Mouse (Mus musculus): ENCODE measurements around the gene Orai3.

Gene Orai3

GRCm38 (mm10) chr7:127753158-127753557 lies 16.5 kb upstream of the Orai3 start:
- peaks cover 100% of the 10 kb centered on the region for H3K4me1 ChIP-seq (replicated peaks; ENCODE audit: low read depth, low read length)
- H3K36me3 ChIP-seq (ENCODE audit: insufficient read depth, low read length): peaks cover 100% of the 10 kb centered on the region
- TF ChIP-seq CTCF (conservative IDR thresholded peaks at IDR 0.05; ENCODE audit: low read length): no peak
- no peak for TF ChIP-seq POU5F1 (IDR thresholded peaks at IDR 0.05; ENCODE audit: borderline replicate concordance, low read length)
- no peak for TF ChIP-seq NANOG (IDR thresholded peaks at IDR 0.05; ENCODE audit: borderline replicate concordance, low read length)
- no peaks in the 10 kb centered on the region for H3K9me3 ChIP-seq (ENCODE audit: low read length)
- no peaks in the 10 kb centered on the region for H3K27me3 ChIP-seq (ENCODE audit: insufficient read depth, low read length)
- peak overlapping the region; percentile 62 for H3K4me3 ChIP-seq (replicated peaks; ENCODE audit: low read length)

DNA sequence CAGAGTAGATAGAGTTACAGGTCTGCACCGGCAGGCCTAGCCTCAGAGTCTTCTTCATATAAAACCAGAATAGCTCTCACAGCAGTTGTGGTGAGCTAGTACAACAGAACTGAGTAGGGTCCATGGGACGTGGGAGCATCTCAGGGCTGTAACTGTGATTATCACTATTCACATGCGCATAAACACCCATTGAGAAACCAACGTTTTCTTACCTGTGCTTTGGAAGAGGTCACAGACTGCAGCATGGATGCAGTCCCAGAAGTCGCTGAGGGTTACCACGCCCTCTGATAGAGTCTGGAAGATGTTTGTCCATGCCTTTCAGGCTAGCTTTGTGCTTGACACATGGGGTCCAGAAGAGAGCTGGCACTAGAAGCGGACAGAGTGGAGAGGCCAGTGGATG lies 15.9 kb upstream of the Orai3 start:
- Histone ChIP-seq H3K4me1 (replicated peaks; ENCODE audit: low read depth, low read length) (peaks cover 100% of the 10 kb centered on the region), H3K4me3 (replicated peaks; ENCODE audit: low read length) (peak overlapping the region; percentile 62; the same call in 1 of the 2 replicates), H3K36me3 (ENCODE audit: insufficient read depth, low read length) (peaks cover 100% of the 10 kb centered on the region), H3K9me3 (ENCODE audit: low read length) (no peaks in the 10 kb centered on the region), H3K27me3 (ENCODE audit: insufficient read depth, low read length) (no peaks in the 10 kb centered on the region)
- TF ChIP-seq CTCF (conservative IDR thresholded peaks at IDR 0.05; ENCODE audit: low read length) (no peak), POU5F1 (IDR thresholded peaks at IDR 0.05; ENCODE audit: borderline replicate concordance, low read length) (peak; percentile 66; the same call in 1 of the 2 replicates), NANOG (IDR thresholded peaks at IDR 0.05; ENCODE audit: borderline replicate concordance, low read length) (peak; percentile 43; the same call in 1 of the 2 replicates)

- Histone ChIP-seq H3K4me3 (replicated peaks; ENCODE audit: low read length) (no peak overlapping the region), H3K4me1 (replicated peaks; ENCODE audit: low read depth, low read length) (peaks cover 65% of the 10 kb centered on the region), H3K27me3 (ENCODE audit: insufficient read depth, low read length) (no peaks in the 10 kb centered on the region), H3K36me3 (ENCODE audit: insufficient read depth, low read length) (peaks cover 98% of the 10 kb centered on the region), H3K9me3 (ENCODE audit: low read length) (no peaks in the 10 kb centered on the region)
- TF ChIP-seq NANOG (IDR thresholded peaks at IDR 0.05; ENCODE audit: borderline replicate concordance, low read length) (no peak), CTCF (conservative IDR thresholded peaks at IDR 0.05; ENCODE audit: low read length) (no peak), POU5F1 (IDR thresholded peaks at IDR 0.05; ENCODE audit: borderline replicate concordance, low read length) (no peak)
Observed at GRCm38 (mm10) chr7:127759716-127760115, 9.9 kb upstream of the Orai3 start.

DNA sequence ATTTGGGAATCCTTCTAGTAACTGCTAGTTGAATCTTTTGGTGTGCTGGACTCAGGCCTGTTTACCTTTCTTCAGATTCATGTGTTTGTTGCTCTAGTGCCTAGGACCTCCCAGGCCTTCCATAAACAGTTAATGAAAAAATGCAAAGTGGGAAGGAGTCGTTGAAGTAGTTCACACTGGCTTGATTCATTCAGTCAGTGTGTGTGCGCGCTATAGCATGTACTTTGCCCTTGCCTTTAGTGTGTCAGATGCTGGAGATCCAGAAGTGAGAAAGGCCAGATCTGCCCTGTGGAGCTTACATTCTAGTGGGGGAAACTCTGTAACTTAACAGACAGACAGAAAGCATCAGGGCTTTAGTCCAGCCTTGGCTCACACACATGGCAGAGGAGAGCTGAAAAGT lies 9.1 kb upstream of the Orai3 start:
- no peaks in the 10 kb centered on the region for H3K9me3 ChIP-seq (ENCODE audit: low read length)
- H3K4me3 ChIP-seq (replicated peaks; ENCODE audit: low read length): no peak overlapping the region
- peaks cover 62% of the 10 kb centered on the region for H3K4me1 ChIP-seq (replicated peaks; ENCODE audit: low read depth, low read length)
- H3K27me3 ChIP-seq (ENCODE audit: insufficient read depth, low read length): no peaks in the 10 kb centered on the region
- peaks cover 98% of the 10 kb centered on the region for H3K36me3 ChIP-seq (ENCODE audit: insufficient read depth, low read length)
- TF ChIP-seq NANOG (IDR thresholded peaks at IDR 0.05; ENCODE audit: borderline replicate concordance, low read length): no peak
- TF ChIP-seq POU5F1 (IDR thresholded peaks at IDR 0.05; ENCODE audit: borderline replicate concordance, low read length): no peak
- TF ChIP-seq CTCF (conservative IDR thresholded peaks at IDR 0.05; ENCODE audit: low read length): no peak

- H3K9me3 ChIP-seq (ENCODE audit: low read length): no peaks in the 10 kb centered on the region
- no peaks in the 10 kb centered on the region for H3K27me3 ChIP-seq (ENCODE audit: insufficient read depth, low read length)
- peaks cover 98% of the 10 kb centered on the region for H3K36me3 ChIP-seq (ENCODE audit: insufficient read depth, low read length)
- H3K4me3 ChIP-seq (replicated peaks; ENCODE audit: low read length): no peak overlapping the region
- TF ChIP-seq CTCF (conservative IDR thresholded peaks at IDR 0.05; ENCODE audit: low read length) (peak; percentile 97), POU5F1 (IDR thresholded peaks at IDR 0.05; ENCODE audit: borderline replicate concordance, low read length) (no peak), NANOG (IDR thresholded peaks at IDR 0.05; ENCODE audit: borderline replicate concordance, low read length) (no peak)
- H3K4me1 ChIP-seq (replicated peaks; ENCODE audit: low read depth, low read length): peaks cover 62% of the 10 kb centered on the region
Observed at GRCm38 (mm10) chr7:127761026-127761425, 8.6 kb upstream of the Orai3 start.

- H3K4me1 ChIP-seq (replicated peaks; ENCODE audit: low read depth, low read length): peaks cover 61% of the 10 kb centered on the region
- no peak for TF ChIP-seq NANOG (IDR thresholded peaks at IDR 0.05; ENCODE audit: borderline replicate concordance, low read length)
- peaks cover 94% of the 10 kb centered on the region for H3K36me3 ChIP-seq (ENCODE audit: insufficient read depth, low read length)
- H3K27me3 ChIP-seq (ENCODE audit: insufficient read depth, low read length): no peaks in the 10 kb centered on the region
- no peaks in the 10 kb centered on the region for H3K9me3 ChIP-seq (ENCODE audit: low read length)
- no peak overlapping the region for H3K4me3 ChIP-seq (replicated peaks; ENCODE audit: low read length)
Observed at GRCm38 (mm10) chr7:127763642-127764041, 6.0 kb upstream of the Orai3 start.

DNA sequence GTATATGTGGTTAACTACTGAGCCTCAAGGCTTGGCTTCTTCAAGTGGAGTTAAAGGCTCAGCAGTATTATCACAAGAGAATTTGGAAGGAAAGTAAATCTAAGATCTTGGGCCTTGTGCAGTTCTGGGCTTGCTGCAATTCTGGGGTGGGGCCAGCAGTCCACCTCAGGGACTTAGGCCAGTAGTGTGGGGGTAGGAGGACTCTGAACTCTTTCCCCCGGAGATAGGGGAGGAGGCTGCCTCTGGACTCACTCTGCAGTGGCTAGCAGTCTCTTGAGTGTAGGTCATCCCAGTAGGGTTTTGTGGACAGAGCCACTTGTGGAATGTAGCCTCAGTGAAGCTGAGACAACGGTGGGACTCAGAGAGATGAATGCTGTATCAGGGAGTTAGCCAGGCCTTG lies 3.9 kb upstream of the Orai3 start:
- Histone ChIP-seq H3K4me1 (replicated peaks; ENCODE audit: low read depth, low read length) (peaks cover 53% of the 10 kb centered on the region), H3K36me3 (ENCODE audit: insufficient read depth, low read length) (peaks cover 73% of the 10 kb centered on the region), H3K9me3 (ENCODE audit: low read length) (no peaks in the 10 kb centered on the region), H3K27me3 (ENCODE audit: insufficient read depth, low read length) (no peaks in the 10 kb centered on the region), H3K4me3 (replicated peaks; ENCODE audit: low read length) (no peak overlapping the region)
- TF ChIP-seq NANOG (IDR thresholded peaks at IDR 0.05; ENCODE audit: borderline replicate concordance, low read length) (no peak), POU5F1 (IDR thresholded peaks at IDR 0.05; ENCODE audit: borderline replicate concordance, low read length) (no peak), CTCF (conservative IDR thresholded peaks at IDR 0.05; ENCODE audit: low read length) (no peak)

GRCm38 (mm10) chr7:127766851-127767609 lies 2.6 kb upstream of the Orai3 start:
- H3K4me1 ChIP-seq (replicated peaks; ENCODE audit: low read depth, low read length): peaks cover 60% of the 10 kb centered on the region
- no peaks in the 10 kb centered on the region for H3K27me3 ChIP-seq (ENCODE audit: insufficient read depth, low read length)
- peak overlapping the region; percentile 65 for H3K4me3 ChIP-seq (replicated peaks; ENCODE audit: low read length)
- no peaks in the 10 kb centered on the region for H3K9me3 ChIP-seq (ENCODE audit: low read length)
- H3K36me3 ChIP-seq (ENCODE audit: insufficient read depth, low read length): peaks cover 60% of the 10 kb centered on the region
- TF ChIP-seq POU5F1 (IDR thresholded peaks at IDR 0.05; ENCODE audit: borderline replicate concordance, low read length): no peak
